Mouse (Mus musculus): Measurements from ENCODE around the gene Calhm1.
"Not testable (repeated sequence)": the region's sequence is repeated elsewhere in the genome, so short reads cannot be mapped to it uniquely, and the experiment has no call there.

Gene Calhm1

GRCm38 (mm10) chr19:47152062-47152369, 8.0 kb upstream of the Calhm1 start:
- no peak for DNase-seq

GRCm38 (mm10) chr19:47151332-47152061, 7.4 kb upstream of the Calhm1 start:
- no peak for DNase-seq

DNA sequence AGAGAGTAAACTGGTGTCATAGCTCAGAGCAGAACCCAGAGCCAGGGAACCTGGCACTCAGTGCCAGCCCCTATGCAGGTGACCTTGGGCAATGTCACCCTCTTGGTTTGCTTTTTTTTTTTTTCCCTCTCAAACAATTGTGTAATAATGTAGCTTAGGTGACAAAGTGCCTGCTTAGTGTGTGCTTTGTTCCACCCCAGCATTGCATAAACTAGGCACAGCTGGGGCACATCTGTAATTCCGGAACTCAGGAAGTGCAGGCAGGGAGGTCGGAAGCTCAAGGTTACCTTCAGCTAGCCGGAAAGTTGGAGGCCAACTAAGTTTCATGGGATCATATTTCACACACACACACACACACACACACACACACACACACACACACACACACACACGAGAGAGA, 5.8 kb upstream of the Calhm1 start:
- no peak for DNase-seq

GRCm38 (mm10) chr19:47148267-47148847, 4.3 kb upstream of the Calhm1 start:
- DNase-seq = no peak

DNA sequence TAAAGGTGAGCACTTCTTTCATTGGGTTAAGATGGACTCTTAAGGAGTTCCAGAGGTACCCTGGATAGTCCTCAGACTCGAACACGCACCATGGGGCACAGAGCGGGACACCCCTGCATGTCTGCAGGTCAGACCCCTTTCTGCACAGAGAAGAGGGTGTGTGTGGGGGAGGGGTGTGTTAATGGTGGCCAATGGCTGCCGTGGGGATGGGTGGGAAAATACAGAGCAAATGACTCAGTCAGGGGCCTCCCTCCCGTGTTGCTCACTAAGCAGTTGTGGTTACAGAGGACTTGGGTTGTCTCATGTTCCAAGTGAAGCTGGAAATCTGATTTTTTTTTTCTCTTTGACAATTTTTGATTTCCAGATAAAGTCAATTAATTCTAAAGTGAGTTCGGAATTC, 1.6 kb downstream of the Calhm1 start:
- no peak for DNase-seq

DNA sequence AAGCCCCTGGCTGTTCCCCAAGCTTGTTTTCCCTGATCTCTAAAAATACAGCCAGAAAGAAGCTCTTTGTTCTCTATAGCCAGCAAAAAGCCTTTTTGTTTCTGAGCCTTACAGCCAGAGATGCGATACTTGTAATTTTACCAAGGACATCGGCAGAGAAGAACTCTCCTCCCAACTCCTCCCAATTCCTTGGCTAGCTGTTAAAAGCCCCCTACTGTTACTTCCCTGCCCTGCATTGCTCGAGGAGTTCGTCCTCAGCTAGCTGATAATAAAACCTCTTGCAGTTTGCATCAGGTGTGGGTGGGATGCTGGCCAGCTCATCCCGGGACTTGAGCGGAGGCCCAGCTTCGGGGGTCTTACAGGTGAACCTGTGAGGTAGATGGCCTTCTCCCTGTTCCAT, 4.4 kb downstream of the Calhm1 start:
- not testable (repeated sequence) for DNase-seq

GRCm38 (mm10) chr19:47137771-47138421, 6.2 kb downstream of the Calhm1 start, which contains the start of gene Calhm2:
TSS of gene Calhm2 (minus strand) at chr19:47138294.
- peak; percentile 41 to 44 for DNase-seq

DNA sequence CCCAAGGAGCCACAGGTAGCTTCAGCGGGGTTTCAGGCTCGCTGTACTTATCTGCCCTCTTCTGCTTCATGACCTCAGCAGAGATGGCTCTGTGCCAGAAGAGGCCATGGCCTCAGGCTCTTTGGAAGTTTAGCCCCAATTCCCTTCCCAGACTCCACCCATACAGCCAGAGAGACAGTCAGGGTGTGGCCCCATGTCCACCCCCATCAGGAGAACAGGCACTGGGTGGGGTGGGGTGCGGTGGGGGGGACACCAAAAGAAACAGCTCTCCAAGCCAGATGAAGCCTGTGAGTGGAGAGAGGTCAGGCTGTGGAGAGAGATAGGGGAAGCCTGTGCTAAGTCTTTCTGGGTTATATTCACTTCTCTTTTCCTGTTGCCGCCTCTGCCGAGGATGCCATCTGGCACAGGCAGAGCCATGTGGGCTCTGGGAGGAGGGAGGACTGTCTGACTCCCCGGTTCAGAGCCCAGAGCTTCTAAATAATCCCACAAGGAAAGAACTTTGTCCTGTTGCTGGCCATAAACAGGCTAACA, 6.9 kb downstream of the Calhm1 start:
- DNase-seq = peak in 1 of 2 experiments; percentile 9

GRCm38 (mm10) chr19:47136170-47136569, 7.9 kb downstream of the Calhm1 start:
- no peak for DNase-seq

GRCm38 (mm10) chr19:47135568-47135967, 8.5 kb downstream of the Calhm1 start:
- DNase-seq = no peak

- DNase-seq = no peak
Observed at GRCm38 (mm10) chr19:47133161-47133560, 10.9 kb downstream of the Calhm1 start.

DNA sequence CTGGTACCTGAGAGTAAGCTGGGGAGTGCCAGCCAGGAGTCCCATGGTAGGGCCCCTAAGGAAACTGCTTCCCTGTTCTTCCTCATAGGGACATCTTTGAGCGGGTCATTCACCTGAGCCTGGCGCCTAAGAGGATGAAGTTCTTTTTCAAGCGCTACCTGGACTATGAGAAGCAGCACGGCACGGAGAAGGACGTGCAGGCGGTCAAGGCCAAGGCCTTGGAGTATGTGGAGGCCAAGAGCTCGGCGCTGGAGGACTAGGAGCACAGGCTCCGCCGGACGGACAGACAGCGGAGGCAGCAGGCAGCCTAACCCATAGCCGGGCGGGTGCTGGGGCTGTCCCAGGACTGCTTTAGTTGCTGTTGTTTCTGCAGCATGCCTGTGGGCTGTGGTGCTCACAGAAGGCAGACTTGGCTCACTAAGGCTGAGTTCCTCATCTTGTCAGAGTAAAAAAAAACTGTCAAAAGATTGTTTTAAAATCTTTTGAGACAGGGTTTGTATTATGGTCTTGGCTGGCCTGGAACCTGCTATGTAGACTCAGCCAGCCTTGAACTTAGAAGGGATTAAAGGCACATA, 13.4 kb downstream of the Calhm1 start:
- no peak for DNase-seq

DNA sequence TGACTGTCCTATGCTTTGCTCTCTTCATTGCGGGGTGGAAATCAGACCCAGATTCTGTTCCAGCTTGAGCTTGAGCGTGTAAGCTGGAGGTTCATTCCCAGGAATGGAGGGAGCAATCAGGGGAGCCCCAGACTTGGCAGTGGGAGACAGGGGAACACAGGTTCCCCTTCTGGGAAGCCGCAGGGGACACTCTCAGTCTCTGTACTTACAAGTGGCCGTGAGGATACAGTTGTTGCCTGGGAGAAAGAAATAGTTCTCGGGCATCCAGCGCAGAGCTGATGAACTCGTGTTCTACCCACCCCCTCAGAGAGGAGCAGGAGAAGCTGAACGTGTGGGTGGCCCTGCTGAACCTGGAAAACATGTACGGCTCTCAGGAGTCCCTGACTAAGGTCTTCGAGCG, 15.2 kb downstream of the Calhm1 start:
- no peak for DNase-seq

GRCm38 (mm10) chr19:47128164-47128563, 15.9 kb downstream of the Calhm1 start:
- no peak for DNase-seq

GRCm38 (mm10) chr19:47122802-47123201, 21.3 kb downstream of the Calhm1 start:
- DNase-seq = no peak

DNA sequence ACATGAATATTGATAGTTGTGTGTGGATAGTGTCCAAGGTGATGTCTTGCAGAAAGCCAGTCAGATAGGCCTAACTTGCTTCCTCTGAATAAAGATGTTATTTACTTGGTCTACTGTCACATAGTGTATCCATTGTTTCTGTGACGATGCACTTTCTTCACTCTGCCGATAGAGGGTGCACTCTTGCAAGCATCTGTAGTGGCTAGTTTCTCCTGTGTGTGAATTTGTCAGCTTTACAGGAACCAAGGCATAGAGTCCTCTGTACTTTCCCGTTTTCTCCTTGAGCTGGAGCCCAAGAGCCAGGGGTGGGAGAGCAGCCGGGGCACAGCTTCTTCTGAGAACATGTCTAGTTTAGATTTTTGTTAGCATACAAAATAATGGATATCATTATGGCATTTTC, 23.0 kb downstream of the Calhm1 start:
- DNase-seq = no peak

DNA sequence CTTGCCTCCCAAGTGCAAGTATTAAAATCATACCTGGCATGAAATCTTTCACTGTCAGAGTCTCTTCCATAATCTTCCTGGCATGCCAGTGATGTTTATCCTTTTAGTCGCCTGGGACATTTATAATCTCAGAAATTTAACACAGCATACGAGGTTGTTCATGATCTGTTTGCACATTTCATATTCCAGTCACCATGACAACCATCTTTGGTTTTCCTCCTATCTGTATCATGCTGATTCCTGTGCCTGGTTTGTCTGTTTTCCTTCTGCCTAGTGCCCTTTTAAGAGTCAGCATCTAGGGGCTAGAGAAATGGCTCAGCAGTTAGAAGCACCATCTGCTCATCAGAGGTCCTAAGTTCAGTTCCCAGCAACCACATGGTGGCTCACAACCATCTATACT, 25.4 kb downstream of the Calhm1 start:
- DNase-seq = no peak

GRCm38 (mm10) chr19:47104641-47105271, 39.3 kb downstream of the Calhm1 start:
- no peak for DNase-seq

- DNase-seq = no peak
Observed at GRCm38 (mm10) chr19:47101080-47101479, 43.0 kb downstream of the Calhm1 start.

Data from thymus, adult 18-20 months (tissue).